Mouse (Mus musculus) limb, embryonic 11.5 days (tissue): ENCODE results near the gene Med7. TPM values are rescaled to one million over a fixed set of nuclear protein-coding genes. Genes with fewer than 3 reads are reported as not detected.
"Not testable (repeated sequence)": the region's sequence is repeated elsewhere in the genome, so short reads cannot be mapped to it uniquely, and the experiment has no call there.

Experiments
- ATAC-seq: fragments of 200-750 bp; cut with Nextera tagmentation; 2 replicates; pipeline ENCODE4 v1.8.0; 2017; ENCODE audit warnings: low read depth; ENCODE audit not compliant: insufficient number of reproducible peaks, low FRiP score, low TSS enrichment
- DNase-seq: peaks from one replicate; pipeline ENCODE4 v3.0.0-alpha.2; 2015; ENCODE audit warnings: low spot score
- H3K27ac ChIP-seq: fragments of 300-500 bp; sonication (generic); replicated peaks from 2 replicates; pipeline ENCODE4 v1.5.1; 2014; ENCODE audit warnings: low read depth, mild to moderate bottlenecking, low read length
- H3K27me3 ChIP-seq: fragments of 300-500 bp; sonication (generic); 2 replicates; pipeline ENCODE4 v1.6.1; 2014; ENCODE audit warnings: mild to moderate bottlenecking, low read length, mixed read lengths; ENCODE audit not compliant: control insufficient read depth, insufficient read depth
- H3K36me3 ChIP-seq: fragments of 300-500 bp; sonication (generic); 2 replicates; pipeline ENCODE4 v1.6.1; 2014; ENCODE audit warnings: mild to moderate bottlenecking, low read length, moderate library complexity, mixed read lengths; ENCODE audit not compliant: control insufficient read depth, insufficient read depth
- H3K4me1 ChIP-seq: fragments of 300-500 bp; sonication (generic); 2 replicates; pipeline ENCODE4 v1.6.1; 2014; ENCODE audit warnings: low read length, mixed read lengths; ENCODE audit not compliant: control insufficient read depth, insufficient read depth
- H3K4me2 ChIP-seq: fragments of 300-500 bp; sonication (generic); 2 replicates; pipeline ENCODE4 v1.6.1; 2014; ENCODE audit warnings: low read depth, mild to moderate bottlenecking, moderate library complexity; ENCODE audit not compliant: severe bottlenecking
- H3K4me3 ChIP-seq: fragments of 300-500 bp; sonication (generic); 2 replicates; pipeline ENCODE4 v1.5.1; 2014; ENCODE audit warnings: low read depth, low read length
- H3K9ac ChIP-seq: fragments of 300-500 bp; sonication (generic); 2 replicates; pipeline ENCODE4 v1.6.1; 2014; ENCODE audit warnings: mild to moderate bottlenecking, low read length
- H3K9me3 ChIP-seq: fragments of 300-500 bp; sonication (generic); 2 replicates; pipeline ENCODE4 v1.6.1; 2016; ENCODE audit warnings: low read length; ENCODE audit not compliant: control insufficient read depth
- WGBS: fragments of 180-500 bp; shearing (Covaris S2); extraction: QIAGEN DNeasy Blood & Tissue Kit; methylation state at CpG from one replicate; pipeline ENCODE4 v1.1.7; 2014; 5-methylcytosine and 5-hydroxymethylcytosine counted together
- polyA plus RNA-seq: library from polyadenylated mRNA; unstranded; fragments of >200 nt; fragmentation: Nextera tagmentation; extraction: Ambion mirVana; gene quantifications from 2 replicates; pipeline ENCODE4 v1.2.1, GENCODE M21; 2014

Gene Med7
- polyA plus RNA-seq, 1 experiment from 2014 or later: 109 TPM

DNA sequence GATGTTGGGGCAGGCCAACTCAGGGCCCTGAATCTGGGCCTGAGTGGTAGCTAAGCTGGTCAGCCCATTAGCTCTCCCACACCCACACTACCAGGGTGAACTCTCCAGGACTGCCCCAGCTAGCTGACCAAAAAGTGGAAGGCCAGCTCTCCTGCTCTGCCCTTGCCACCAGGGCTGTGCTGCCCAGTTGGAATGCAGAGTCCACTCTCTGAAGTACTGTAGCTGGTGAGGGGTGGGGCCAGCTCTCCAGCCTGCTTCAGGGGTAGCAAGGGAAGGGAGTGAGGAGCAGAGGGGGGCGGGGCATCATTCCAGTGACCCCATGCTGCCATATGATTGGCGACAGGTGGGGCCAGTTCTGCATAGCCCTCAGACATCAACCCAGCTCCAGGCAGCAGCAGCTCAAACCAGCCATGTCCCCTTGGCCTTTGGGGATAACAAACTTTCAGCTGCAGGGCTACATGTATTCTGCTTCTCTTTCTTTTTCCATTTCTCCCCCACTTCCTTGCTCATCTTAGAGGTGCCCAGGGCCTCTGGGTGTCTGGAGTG, 26.6 kb upstream of the Med7 start:
- DNase-seq: no peak
- 46% methylated on average over 2 of the region's 2 CpGs for WGBS
- no peaks in the 10 kb centered on the region for H3K27me3 ChIP-seq

DNA sequence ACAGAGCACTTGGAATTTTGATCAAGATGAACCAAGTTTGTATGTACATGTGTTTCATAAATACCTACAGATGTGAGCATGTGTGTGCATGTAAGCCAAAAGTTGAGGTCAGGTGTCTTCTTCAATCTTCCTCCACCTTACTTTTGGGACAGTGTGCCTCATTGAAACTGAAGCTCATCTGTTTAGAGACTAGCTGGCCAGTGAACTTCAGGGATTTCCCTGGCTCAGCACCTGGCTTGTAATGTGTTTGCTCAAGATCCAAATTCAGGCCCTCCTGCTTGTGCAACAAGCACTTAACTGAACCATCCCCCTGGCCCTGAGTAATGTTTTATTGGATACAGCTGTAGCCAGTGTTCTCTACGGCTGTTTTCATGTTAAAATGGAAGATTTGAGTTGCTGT, 18.3 kb upstream of the Med7 start:
- 0 out of 2 replicates have a peak, but pooled peaks cover 3% of the 10 kb centered on the region for H3K4me1 ChIP-seq
- H3K9ac ChIP-seq: no peak overlapping the region
- peak overlapping the region; percentile 45; the same call in 1 of the 2 replicates for H3K27ac ChIP-seq
- H3K27me3 ChIP-seq: no peaks in the 10 kb centered on the region
- H3K4me2 ChIP-seq: no peak overlapping the region
- WGBS: 20% methylated on average over 1 of the region's 1 CpGs
- no peaks in the 10 kb centered on the region for H3K36me3 ChIP-seq
- H3K4me3 ChIP-seq: no peak overlapping the region
- ATAC-seq: 0 out of 2 replicates have a peak, but pooled peaks have one; percentile 26
- H3K9me3 ChIP-seq: no peaks in the 10 kb centered on the region
- peak; percentile 46 for DNase-seq

More for the DNA sequence above, 26.6 kb upstream of the Med7 start:
- Histone ChIP-seq H3K4me1 (no peaks in the 10 kb centered on the region), H3K4me2 (no peak overlapping the region), H3K27ac (no peak overlapping the region), H3K36me3 (no peaks in the 10 kb centered on the region), H3K9ac (no peak overlapping the region), H3K4me3 (no peak overlapping the region), H3K9me3 (no peaks in the 10 kb centered on the region)
- ATAC-seq: no peak

DNA sequence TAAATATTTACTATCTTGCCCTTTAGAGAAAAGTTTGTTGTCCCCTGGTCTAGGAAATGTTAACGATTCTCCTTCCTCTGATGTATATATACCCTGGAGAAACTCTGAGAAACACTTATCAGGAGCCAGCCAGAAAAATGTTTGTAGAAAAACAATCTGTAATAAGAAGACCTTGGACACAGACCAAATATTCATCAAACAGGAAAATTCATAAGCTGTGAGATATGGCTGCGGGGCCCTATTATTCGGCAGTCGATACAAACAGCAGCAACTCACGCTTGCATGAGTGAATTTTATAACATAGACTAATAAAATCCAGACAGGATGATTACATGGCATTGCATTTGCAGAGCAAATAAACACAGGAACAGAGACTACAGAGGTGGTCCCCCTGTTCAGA, 17.9 kb upstream of the Med7 start:
- WGBS: 62% methylated on average over 5 of the region's 5 CpGs
- H3K9ac ChIP-seq: no peak overlapping the region
- H3K4me3 ChIP-seq: no peak overlapping the region
- no peak overlapping the region for H3K4me2 ChIP-seq
- H3K9me3 ChIP-seq: no peaks in the 10 kb centered on the region
- H3K27ac ChIP-seq: peak overlapping the region; percentile 45; the same call in 1 of the 2 replicates
- no peaks in the 10 kb centered on the region for H3K27me3 ChIP-seq
- no peak for DNase-seq
- no peaks in the 10 kb centered on the region for H3K36me3 ChIP-seq
- peak; percentile 26; the same call in 1 of the 2 replicates for ATAC-seq
- H3K4me1 ChIP-seq: 0 out of 2 replicates have a peak, but pooled peaks cover 3% of the 10 kb centered on the region

DNA sequence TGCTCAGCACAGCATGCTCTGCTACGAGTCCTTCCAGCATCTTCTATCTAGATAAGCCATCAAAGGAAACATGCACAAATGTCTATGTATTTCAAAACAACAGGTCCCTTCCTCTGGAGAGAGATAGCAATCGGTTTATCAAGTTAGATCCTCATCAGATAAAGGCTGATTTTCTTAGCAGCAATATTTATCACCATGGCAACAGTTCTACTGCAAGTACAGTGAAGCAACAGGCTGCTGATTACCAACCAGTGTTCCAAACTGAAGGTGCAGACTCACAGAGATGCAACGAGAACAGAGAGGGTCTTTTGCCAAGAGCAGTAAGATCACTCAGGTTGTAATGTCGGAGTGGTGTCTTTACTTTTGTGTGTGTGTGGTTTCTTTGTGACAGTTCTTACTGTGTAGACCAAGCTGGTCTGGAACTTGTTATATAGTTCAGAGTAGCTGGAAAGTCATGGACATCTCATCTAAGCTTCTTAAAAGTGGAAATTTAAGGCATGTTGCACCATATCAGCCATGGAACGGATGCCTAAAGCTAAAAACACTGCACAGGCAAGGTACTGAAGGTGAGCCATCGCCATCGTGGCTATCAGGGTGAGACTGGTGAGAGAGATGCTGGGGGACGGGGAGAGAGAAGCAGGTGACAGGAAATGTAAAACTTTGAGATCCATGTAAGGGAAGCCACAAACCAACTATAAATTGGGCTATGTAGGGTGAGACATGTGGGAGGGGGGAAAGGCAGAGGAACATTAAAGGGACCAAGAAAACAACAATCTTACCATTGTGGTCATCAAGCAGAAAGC, 15.4 kb upstream of the Med7 start:
- no peak for DNase-seq
- Histone ChIP-seq H3K27me3 (no peaks in the 10 kb centered on the region), H3K9me3 (no peaks in the 10 kb centered on the region), H3K4me1 (0 out of 2 replicates have a peak, but pooled peaks cover 3% of the 10 kb centered on the region), H3K4me3 (no peak overlapping the region), H3K36me3 (no peaks in the 10 kb centered on the region), H3K27ac (no peak overlapping the region), H3K4me2 (no peak overlapping the region), H3K9ac (no peak overlapping the region)
- WGBS: 80% methylated on average over 8 of the region's 8 CpGs
- ATAC-seq: no peak

DNA sequence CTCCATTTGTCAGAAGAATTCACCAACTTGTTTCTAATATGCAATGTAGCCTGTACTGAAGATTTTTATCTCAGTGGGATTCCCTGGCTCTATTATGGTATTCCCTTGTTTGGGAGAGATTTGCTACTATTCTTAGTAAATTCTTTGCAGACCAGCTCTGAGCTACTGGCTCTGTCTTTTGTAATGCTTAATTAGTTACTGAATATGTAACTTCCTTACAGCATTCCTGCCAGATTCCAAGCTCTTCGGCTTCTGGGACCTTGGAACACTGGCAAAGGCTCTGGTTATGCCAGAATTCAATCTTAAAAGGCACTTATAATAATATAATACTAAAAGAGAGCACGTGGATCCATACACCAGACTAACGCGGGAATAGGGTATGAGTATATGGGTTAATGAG, 8.6 kb upstream of the Med7 start:
- not testable (repeated sequence) for H3K9me3 ChIP-seq, H3K36me3 ChIP-seq, H3K4me2 ChIP-seq, H3K9ac ChIP-seq, ATAC-seq, H3K4me1 ChIP-seq, H3K4me3 ChIP-seq, H3K27ac ChIP-seq, DNase-seq, H3K27me3 ChIP-seq
- 49% methylated on average over 4 of the region's 4 CpGs for WGBS

DNA sequence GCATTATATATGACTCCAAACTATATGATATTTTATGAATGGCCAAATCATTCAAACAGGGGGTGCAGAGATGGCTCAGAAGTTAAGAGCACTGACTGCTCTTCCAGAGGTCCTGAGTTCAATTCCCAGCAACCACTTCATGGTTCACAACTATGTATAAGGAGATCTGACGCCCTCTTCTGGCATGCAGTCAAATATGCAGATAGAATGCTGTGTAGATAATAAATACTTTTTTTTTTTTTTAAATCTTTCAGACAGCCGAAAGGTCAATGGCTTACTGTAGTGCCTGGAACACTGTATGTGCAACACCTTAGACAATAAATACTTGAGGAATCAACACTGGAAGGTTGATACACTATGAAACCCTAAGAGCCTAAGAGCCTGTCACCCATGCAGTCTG, 6.6 kb upstream of the Med7 start:
- DNase-seq (no peak), ATAC-seq (no peak)
- WGBS: 88% methylated on average over 2 of the region's 2 CpGs
- no peak overlapping the region for H3K4me3 ChIP-seq
- H3K4me1 ChIP-seq: no peaks in the 10 kb centered on the region
- H3K9me3 ChIP-seq: no peaks in the 10 kb centered on the region
- no peaks in the 10 kb centered on the region for H3K36me3 ChIP-seq
- no peak overlapping the region for H3K27ac ChIP-seq
- no peak overlapping the region for H3K9ac ChIP-seq
- H3K4me2 ChIP-seq: no peak overlapping the region
- no peaks in the 10 kb centered on the region for H3K27me3 ChIP-seq

DNA sequence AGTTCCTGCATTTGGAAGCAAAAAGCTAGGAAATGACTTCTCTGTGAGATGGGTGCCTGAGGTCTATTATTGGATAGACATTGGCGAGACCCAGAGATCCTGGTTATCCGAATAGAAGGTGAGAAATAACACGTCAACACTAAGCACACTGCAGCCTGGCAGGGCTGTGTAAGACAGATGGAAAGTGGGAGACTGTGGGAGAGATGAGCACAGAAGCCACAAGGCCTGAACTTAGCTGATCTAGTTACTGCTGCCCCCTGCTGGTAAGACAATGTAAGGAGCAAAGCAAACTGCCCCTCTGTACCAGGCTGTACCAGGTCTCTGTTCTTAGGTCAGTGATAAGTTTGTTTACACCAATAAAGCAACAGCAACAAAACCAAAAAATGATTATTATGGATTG, 5.6 kb upstream of the Med7 start:
- Histone ChIP-seq H3K36me3 (no peaks in the 10 kb centered on the region), H3K4me1 (no peaks in the 10 kb centered on the region), H3K4me2 (no peak overlapping the region), H3K9ac (no peak overlapping the region), H3K4me3 (no peak overlapping the region), H3K27ac (no peak overlapping the region), H3K9me3 (no peaks in the 10 kb centered on the region), H3K27me3 (no peaks in the 10 kb centered on the region)
- peak; percentile 84 for DNase-seq
- WGBS: 18% methylated on average over 3 of the region's 3 CpGs
- no peak for ATAC-seq

DNA sequence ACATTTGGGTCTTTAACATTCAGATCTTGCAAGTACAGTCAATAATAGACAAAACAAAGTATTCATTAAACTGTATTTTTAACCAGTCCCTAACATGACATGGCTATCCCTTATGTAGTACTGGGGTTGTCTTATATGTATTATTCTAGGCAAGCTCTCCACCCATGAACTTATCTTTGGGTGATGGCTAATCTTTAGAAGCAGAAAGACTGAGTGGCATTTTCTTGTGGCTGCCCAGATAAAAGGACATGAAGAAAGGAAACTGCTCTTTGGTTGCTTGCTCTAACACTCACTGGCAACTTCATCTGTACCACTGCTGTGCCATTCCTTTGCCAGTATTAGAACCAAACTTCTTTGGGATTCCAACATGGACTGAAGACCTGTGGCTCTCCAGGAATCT, 1.4 kb upstream of the Med7 start:
- H3K4me3 ChIP-seq: no peak overlapping the region
- H3K27me3 ChIP-seq: no peaks in the 10 kb centered on the region
- H3K4me1 ChIP-seq: no peaks in the 10 kb centered on the region
- ATAC-seq (no peak), DNase-seq (no peak)
- H3K4me2 ChIP-seq: no peak overlapping the region
- H3K27ac ChIP-seq: no peak overlapping the region
- no peaks in the 10 kb centered on the region for H3K36me3 ChIP-seq
- H3K9me3 ChIP-seq: no peaks in the 10 kb centered on the region
- no peak overlapping the region for H3K9ac ChIP-seq
